Mouse (Mus musculus) colon, adult 2 months (tissue): ENCODE measurements around the gene Btg2. TPM values are rescaled to one million over a fixed set of nuclear protein-coding genes. Genes with fewer than 3 reads are reported as not detected.

ENCODE experiments used
- polyA plus RNA-seq: library from polyadenylated mRNA; depleted of rRNA; stranded (reverse); fragments of >200 nt; gene quantifications from 2 replicates; pipeline ENCODE4 v1.2.3, GENCODE M21; 2012; rRNA removed

Gene Btg2
- polyA plus RNA-seq: 98.3 and 133 TPM in 2 replicates

GRCm38 (mm10) chr1:134078802-134079476 is at the start of gene Btg2:
Gene Btg2 (minus strand): TSS chr1:134079120.

GRCm38 (mm10) chr1:134110979-134111378 is 32.1 kb upstream of the Btg2 start, which contains the start of gene Chit1:
Gene Chit1 (plus strand): TSS chr1:134111242.

GRCm38 (mm10) chr1:134037172-134037571 is 41.7 kb downstream of the Btg2 start, which contains the start of gene Fmod:
Gene Fmod (plus strand): TSS chr1:134037254.

Other genes with a start within 250 kb of the Btg2 start
- 11.7 and 15.8 TPM in 2 replicates for gene Optc, start 171.1 kb downstream of the Btg2 start, polyA plus RNA-seq
- 33.6 and 37.7 TPM in 2 replicates for gene Prelp, start 157.7 kb downstream of the Btg2 start, polyA plus RNA-seq
- gene Fmod, start 41.9 kb downstream of the Btg2 start, polyA plus RNA-seq: 1.3 and 2.7 TPM in 2 replicates
- 0.38 and 0.57 TPM in 2 replicates for gene Chit1, start 32.1 kb upstream of the Btg2 start, polyA plus RNA-seq
- 0.13 and 0.91 TPM in 2 replicates for gene Chil1, start 103.1 kb upstream of the Btg2 start, polyA plus RNA-seq
- gene Mybph, start 114.3 kb upstream of the Btg2 start, polyA plus RNA-seq: 0.07 and 0.19 TPM in 2 replicates
- 4.7 and 5.3 TPM in 2 replicates for gene Adora1, start 156.3 kb upstream of the Btg2 start, polyA plus RNA-seq
- gene Myog, start 210.9 kb upstream of the Btg2 start, polyA plus RNA-seq: not detected in 2 replicates